Mouse (Mus musculus) olfactory bulb, adult 2 months (tissue): Measurements from ENCODE around the gene Cacna1e.

Experiments used
- CTCF ChIP-seq: fragments of 200-500 bp; IDR thresholded peaks from 2 replicates; pipeline ENCODE4 v1.5.1; 2012; ENCODE audit warnings: low read depth, mild to moderate bottlenecking, low read length, moderate library complexity; ENCODE audit not compliant: insufficient read depth
- POLR2A ChIP-seq: fragments of 200-500 bp; IDR thresholded peaks from 2 replicates; pipeline ENCODE4 v1.6.1; 2012; ENCODE audit warnings: mild to moderate bottlenecking, low read depth, low read length, moderate library complexity; ENCODE audit not compliant: insufficient read depth

DNA sequence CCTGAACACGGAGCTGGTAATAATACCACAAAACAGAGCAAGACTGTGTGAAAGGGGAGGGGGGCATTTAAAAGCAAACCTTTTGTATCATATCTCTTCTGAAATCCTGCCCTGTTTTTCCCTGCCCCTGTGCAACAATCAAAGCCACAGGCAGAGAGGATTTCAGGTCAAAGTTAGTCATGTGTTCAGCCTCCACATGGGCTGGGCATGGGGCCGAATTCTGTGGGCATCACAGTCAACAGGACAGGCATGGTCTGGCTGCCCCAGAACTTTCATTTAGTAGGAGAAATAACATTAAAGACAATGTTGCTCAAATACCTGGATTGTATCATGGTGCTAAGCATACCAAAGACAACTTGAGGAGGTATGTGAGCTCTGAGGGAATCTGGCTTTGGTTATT is 278.7 kb downstream of the Cacna1e start:
- no peak for TF ChIP-seq CTCF
- no peak for TF ChIP-seq POLR2A
